Mouse (Mus musculus) hindbrain, embryonic 10.5 days (tissue): ENCODE measurements around the gene Fam160b1. TPM values are rescaled to one million over a fixed set of nuclear protein-coding genes. Genes with fewer than 3 reads are reported as not detected.

Experiments
- DNase-seq: peaks from one replicate; pipeline ENCODE4 v3.0.0-alpha.2; 2017; ENCODE audit warnings: low spot score
- H3K27ac ChIP-seq: fragments of 300-500 bp; sonication (generic); 2 replicates; pipeline ENCODE4 v1.5.1; 2016; ENCODE audit warnings: mild to moderate bottlenecking, moderate library complexity
- H3K27me3 ChIP-seq: fragments of 300-500 bp; sonication (generic); 2 replicates; pipeline ENCODE4 v1.6.1; 2016; ENCODE audit warnings: mild to moderate bottlenecking; ENCODE audit not compliant: poor library complexity, insufficient read depth, severe bottlenecking
- H3K36me3 ChIP-seq: fragments of 300-500 bp; sonication (generic); 2 replicates; pipeline ENCODE4 v1.6.1; 2016; ENCODE audit warnings: mild to moderate bottlenecking, moderate library complexity
- H3K4me1 ChIP-seq: fragments of 300-500 bp; sonication (generic); replicated peaks from 2 replicates; pipeline ENCODE4 v1.6.1; 2016; ENCODE audit warnings: mild to moderate bottlenecking
- H3K4me3 ChIP-seq: fragments of 300-500 bp; sonication (generic); 2 replicates; pipeline ENCODE4 v1.5.1; 2016; ENCODE audit warnings: mild to moderate bottlenecking, moderate library complexity
- H3K9me3 ChIP-seq: fragments of 300-500 bp; sonication (generic); 2 replicates; pipeline ENCODE4 v1.6.1; 2016; ENCODE audit warnings: mild to moderate bottlenecking, moderate library complexity
- WGBS: fragments of 180-500 bp; shearing (Covaris S2); methylation state at CpG from one replicate; pipeline ENCODE4 v1.1.7; 2016; 5-methylcytosine and 5-hydroxymethylcytosine counted together
- polyA plus RNA-seq: library from polyadenylated mRNA; unstranded; fragments of >200 nt; fragmentation: Nextera tagmentation; extraction: Ambion mirVana; gene quantifications from 2 replicates; pipeline ENCODE4 v1.2.1, GENCODE M21; 2016

Gene Fam160b1
- polyA plus RNA-seq, 1 experiment from 2014 or later: 12.8 TPM

DNA sequence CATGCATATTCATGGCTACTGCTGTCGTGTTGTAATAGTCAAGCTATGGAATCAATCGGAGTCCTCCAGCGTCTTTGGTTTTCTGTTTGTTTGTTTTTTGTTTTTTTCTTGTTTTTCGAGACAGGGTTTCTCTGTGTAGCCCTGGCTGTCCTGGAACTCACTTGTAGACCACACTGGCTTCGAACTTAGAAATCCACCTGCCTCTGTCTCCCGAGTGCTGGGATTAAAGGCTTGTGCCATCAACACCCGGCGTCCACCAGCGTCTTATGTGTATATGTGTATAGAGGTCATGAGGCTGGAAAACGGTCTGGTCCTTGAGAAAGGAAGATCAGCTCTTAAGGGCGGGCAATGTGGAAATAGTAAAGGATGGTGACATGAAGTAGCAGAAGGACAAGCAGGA lies 6.4 kb upstream of the Fam160b1 start:
- WGBS: 93% methylated on average over 11 of the region's 11 CpGs
- Histone ChIP-seq H3K4me1 (peaks cover 21% of the 10 kb centered on the region), H3K27ac (no peak overlapping the region), H3K36me3 (no peaks in the 10 kb centered on the region), H3K9me3 (no peaks in the 10 kb centered on the region), H3K27me3 (no peaks in the 10 kb centered on the region), H3K4me3 (no peak overlapping the region)
- no peak for DNase-seq

DNA sequence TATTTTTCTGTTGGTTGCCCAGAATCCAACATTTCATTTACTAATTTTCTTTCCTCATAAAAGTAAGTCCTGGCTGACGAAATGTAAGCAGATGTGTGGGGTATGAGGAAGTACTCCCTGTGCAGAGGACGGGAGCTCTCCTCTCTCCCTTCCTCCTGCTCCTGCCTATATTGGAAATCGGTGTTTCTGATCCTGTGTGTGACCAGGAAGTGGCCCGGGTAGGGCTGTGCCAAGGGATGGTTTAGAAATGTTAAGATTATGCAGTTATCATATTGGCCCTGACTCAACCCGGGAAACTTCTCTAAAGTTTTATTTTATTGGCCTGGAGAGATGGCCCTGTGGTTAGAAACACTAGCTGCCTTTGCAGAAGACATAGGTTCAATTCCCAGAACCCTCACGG lies 5.8 kb upstream of the Fam160b1 start:
- 93% methylated on average over 6 of the region's 6 CpGs for WGBS
- DNase-seq: no peak
- H3K27me3 ChIP-seq: no peaks in the 10 kb centered on the region
- no peaks in the 10 kb centered on the region for H3K36me3 ChIP-seq
- no peak overlapping the region for H3K27ac ChIP-seq
- H3K4me1 ChIP-seq: peaks cover 26% of the 10 kb centered on the region
- no peak overlapping the region for H3K4me3 ChIP-seq
- H3K9me3 ChIP-seq: no peaks in the 10 kb centered on the region

DNA sequence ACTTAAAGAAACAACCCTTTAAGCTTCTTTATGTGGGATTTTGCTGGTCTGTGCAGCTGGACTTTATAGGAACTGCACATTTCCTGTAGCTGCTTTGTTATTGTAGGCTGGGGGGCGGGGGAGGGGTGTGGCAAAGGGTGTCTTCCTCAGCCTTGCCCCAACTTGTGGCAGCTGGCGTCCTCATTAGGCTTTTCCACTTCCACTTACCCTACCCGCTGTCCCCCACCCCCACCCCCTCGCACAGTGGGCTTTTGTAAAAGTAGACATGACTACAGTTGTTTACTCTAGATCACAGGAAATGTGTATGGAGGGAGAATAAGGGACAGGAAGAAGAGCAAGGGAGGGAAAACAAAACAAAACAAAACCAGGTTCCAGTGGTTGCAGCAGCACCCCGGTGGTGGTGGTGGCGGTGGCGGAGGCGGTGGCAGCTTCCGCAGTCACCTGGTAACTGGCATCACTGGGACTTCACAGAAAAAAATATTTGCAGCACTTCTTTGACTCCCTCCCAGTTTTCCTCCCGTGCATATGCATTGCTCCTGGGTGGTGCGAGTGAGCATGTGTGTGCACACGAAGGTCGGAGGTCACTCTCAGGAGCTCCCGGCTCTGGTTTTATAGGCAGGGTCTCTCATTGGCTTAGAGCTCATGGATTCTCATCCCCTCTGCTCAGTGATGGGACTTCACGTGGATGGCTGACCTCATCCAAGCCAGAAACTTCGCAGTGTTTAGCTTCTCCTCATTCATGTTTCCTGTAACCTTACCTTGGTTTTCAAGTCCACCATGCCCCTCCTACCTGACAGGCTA lies 4.8 kb upstream of the Fam160b1 start:
- WGBS: 74% methylated on average over 16 of the region's 16 CpGs

DNA sequence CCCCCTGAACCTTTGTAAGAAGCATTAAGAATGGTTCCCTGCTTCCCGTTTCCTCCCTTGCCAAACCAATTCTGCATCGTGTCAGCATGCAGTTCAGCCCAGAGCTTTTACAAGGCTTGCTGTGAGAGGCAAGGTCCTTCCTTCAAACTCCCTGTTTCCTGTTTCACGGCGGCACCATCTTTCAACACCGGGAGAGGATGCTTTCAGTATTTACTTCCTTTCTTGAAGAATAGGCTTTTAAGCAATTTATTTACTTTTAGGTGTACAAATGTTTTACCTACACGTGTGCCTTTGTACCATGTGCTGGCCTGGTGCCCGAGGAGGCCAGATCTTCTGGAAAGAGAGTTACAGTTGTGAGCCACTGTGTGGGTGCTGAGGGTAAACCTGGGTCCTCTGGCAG lies 4.2 kb upstream of the Fam160b1 start:
- Histone ChIP-seq H3K4me1 (peaks cover 40% of the 10 kb centered on the region), H3K27ac (no peak overlapping the region), H3K27me3 (no peaks in the 10 kb centered on the region), H3K4me3 (no peak overlapping the region), H3K9me3 (no peaks in the 10 kb centered on the region), H3K36me3 (no peaks in the 10 kb centered on the region)
- DNase-seq: no peak
- WGBS: 87% methylated on average over 7 of the region's 7 CpGs

More for the DNA sequence above, 4.8 kb upstream of the Fam160b1 start:
- Histone ChIP-seq H3K4me1 (peaks cover 36% of the 10 kb centered on the region), H3K36me3 (no peaks in the 10 kb centered on the region), H3K27me3 (no peaks in the 10 kb centered on the region), H3K27ac (0 out of 2 replicates have a peak overlapping the region, but pooled peaks have one; percentile 31), H3K9me3 (no peaks in the 10 kb centered on the region), H3K4me3 (no peak overlapping the region)
- DNase-seq: no peak

DNA sequence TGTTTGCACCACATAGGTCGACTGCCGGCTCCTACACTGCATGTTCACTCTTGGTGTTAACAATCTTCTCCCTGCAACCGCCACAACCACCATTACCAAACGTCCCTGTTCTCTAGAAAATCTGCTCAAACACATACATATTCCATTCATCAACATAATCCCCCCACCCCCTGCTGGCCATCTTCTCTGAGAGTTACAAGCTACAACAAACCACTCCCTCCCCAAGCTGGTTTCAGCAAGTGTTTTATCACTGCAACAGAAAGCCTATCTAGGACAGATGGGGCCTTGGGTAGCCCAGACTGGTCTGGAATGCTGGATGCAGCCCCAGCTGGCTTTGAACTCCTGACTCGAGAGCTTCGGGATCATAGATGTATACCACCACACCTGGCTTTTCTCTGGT lies 3.2 kb upstream of the Fam160b1 start:
- no peak for DNase-seq
- H3K27ac ChIP-seq: no peak overlapping the region
- H3K36me3 ChIP-seq: no peaks in the 10 kb centered on the region
- 91% methylated on average over 6 of the region's 6 CpGs for WGBS
- H3K4me1 ChIP-seq: peaks cover 44% of the 10 kb centered on the region
- no peaks in the 10 kb centered on the region for H3K9me3 ChIP-seq
- no peak overlapping the region for H3K4me3 ChIP-seq
- no peaks in the 10 kb centered on the region for H3K27me3 ChIP-seq

DNA sequence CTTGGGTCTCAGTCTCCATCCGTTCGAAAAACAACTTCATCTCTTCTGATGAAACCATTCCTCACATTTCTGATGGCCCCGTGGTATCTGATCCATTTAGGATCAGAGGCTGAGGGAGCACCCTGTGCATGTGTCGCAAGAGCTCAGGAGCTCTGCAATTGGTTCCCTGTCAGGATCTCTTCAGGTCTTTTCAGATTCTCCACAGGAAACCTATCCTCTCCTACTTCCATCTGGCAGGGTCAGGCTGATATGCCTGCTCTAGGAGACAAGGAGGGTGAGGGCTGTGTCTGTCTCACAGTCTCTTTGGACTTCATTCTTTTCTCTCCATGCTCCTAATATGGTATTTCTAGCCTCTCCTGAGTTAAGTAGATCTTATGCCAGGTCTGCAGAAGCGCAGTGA lies 2.7 kb upstream of the Fam160b1 start:
- WGBS: 90% methylated on average over 5 of the region's 5 CpGs
- H3K27ac ChIP-seq: peak overlapping the region; percentile 29; the same call in 1 of the 2 replicates
- H3K9me3 ChIP-seq: no peaks in the 10 kb centered on the region

DNA sequence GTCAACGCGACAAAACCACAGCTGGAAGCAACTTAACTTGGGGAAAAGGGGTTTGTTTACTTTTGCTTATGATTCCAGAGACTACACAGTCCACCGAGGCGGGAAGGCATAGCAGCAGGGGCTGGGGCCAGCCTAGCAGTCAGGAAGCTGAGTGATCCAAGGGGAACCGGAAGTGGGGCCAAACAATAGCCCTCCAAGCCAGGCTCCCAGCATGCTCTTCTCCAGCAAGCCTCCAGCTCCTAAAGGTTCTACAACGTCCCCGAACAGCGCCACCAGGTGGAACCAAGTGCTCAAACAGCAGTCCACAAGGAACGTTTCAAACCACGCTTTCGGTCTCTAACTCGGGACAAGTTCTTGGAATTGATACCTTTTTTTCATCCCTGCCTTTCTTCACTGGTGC lies 2.2 kb upstream of the Fam160b1 start:
- Histone ChIP-seq H3K36me3 (no peaks in the 10 kb centered on the region), H3K27ac (peak overlapping the region; percentile 29; the same call in 1 of the 2 replicates), H3K4me1 (peaks cover 54% of the 10 kb centered on the region), H3K9me3 (no peaks in the 10 kb centered on the region), H3K4me3 (no peak overlapping the region), H3K27me3 (no peaks in the 10 kb centered on the region)
- DNase-seq: no peak
- WGBS: 82% methylated on average over 12 of the region's 12 CpGs

More for the DNA sequence above, 2.7 kb upstream of the Fam160b1 start:
- Histone ChIP-seq H3K4me1 (peaks cover 49% of the 10 kb centered on the region), H3K27me3 (no peaks in the 10 kb centered on the region), H3K4me3 (no peak overlapping the region), H3K36me3 (no peaks in the 10 kb centered on the region)
- DNase-seq: no peak

DNA sequence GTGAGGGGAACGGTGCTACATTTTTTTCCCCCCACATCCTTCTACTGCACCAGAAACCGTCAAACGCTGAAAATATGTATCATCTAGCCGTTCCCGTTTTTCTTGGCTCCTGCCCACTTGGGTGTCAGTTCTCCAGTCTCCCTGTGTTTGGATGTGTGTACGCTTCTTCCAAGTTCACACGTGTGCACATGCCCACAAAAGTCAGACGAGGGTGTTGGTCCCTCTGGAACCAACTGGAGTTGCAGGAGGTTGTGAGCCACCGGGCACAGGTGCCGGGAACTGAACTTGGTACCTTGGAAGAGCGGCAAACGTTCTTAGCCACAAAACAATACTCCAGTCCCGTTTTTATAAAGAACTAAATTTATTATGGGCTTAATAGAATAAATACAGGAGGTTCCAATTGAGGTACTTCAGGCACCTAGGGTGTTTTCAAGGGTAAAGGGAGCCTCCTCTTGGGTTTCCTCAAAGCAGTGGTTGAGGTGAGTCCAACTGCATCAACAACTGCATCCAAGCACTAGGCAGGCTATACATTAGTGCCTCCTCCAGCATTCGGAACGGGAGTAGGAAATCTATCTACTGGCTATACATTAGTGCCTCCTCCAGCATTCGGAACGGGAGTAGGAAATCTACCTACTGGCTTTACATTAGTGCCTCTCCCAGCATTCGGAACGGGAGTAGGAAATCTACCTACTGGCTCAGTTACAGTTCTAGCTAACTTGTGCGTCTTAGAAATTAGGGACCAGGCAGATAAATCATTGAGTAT lies 1.5 kb upstream of the Fam160b1 start:
- H3K36me3 ChIP-seq: no peaks in the 10 kb centered on the region
- no peak for DNase-seq
- no peaks in the 10 kb centered on the region for H3K9me3 ChIP-seq
- H3K4me1 ChIP-seq: peaks cover 59% of the 10 kb centered on the region
- no peaks in the 10 kb centered on the region for H3K27me3 ChIP-seq
- no peak overlapping the region for H3K27ac ChIP-seq
- 96% methylated on average over 20 of the region's 20 CpGs for WGBS
- H3K4me3 ChIP-seq: no peak overlapping the region

DNA sequence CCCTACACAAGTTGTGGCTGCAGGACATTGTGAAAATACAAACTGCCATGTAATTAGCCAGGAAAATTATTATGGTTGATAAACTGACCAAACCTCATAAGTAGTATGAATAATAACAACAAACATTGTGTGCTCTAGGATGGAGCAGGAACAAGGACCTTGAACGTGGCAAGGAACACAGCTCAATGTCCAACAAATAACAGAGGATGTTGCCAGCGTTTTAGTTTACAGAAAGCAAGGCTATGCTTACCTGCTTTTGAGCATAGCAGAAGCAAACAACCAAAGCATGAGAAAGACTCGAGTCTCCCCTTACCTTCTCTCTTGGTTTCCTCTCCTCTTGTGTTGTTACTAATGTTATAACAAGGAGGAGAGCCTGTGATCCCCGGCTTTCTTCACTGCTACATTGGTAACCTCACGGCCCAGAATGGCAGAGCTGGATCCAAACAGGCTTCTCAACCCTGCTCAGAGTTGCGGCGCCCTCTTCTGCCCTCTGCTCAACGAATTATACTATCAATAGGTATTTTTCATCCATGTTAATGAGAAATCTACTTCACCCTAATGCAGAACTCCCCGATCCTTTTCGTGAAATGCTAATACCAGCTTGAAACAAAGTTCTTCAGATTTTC lies 666 bp upstream of the Fam160b1 start:
- no peaks in the 10 kb centered on the region for H3K9me3 ChIP-seq
- 58% methylated on average over 10 of the region's 10 CpGs for WGBS
- H3K27me3 ChIP-seq: no peaks in the 10 kb centered on the region
- peaks cover 67% of the 10 kb centered on the region for H3K4me1 ChIP-seq
- no peak for DNase-seq
- H3K4me3 ChIP-seq: peak overlapping the region; percentile 81
- H3K36me3 ChIP-seq: no peaks in the 10 kb centered on the region
- peak overlapping the region; percentile 99 for H3K27ac ChIP-seq

DNA sequence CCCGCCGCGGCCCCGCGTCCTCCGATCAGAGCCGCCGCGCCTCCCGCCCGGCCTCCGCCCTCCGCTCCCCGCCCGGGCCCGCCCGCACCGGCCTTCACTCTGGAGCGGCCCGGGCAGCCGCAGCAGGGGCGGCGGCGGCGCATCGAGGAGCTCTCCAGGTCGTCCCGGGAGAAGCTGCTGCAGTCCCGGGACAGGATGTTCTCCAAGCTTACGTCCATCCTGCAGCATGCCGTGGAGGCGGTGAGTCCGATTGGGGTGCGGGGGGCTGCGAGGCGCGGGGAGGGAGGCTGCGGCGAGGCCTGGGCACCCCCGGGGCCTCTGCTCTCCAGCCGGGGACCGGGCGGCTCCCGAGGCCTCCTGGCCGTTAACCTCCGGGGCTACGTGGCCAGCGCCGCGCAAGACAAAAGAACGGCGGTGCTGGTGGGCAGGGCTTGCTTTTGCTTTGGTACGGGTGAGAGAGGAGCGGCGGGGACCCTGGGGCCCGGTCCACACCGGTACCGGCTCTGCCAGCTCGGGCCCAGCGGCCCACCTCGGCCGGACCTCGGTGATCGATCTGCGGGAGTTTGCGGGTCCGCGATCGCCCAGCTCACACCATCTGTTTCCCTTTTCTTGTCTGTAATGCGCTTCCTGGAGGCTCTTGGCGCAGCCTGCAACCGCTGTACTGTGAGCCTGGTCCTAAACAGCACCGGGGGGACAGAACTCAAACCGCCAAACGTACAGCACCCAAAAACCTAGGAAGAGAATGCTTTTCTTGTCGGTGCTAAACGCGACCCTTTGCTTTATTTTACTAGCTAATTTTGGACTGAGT lies 855 bp downstream of the Fam160b1 start:
- Histone ChIP-seq H3K4me1 (peaks cover 72% of the 10 kb centered on the region), H3K27ac (peak overlapping the region; percentile 99), H3K9me3 (no peaks in the 10 kb centered on the region), H3K36me3 (no peaks in the 10 kb centered on the region), H3K4me3 (peak overlapping the region; percentile 81), H3K27me3 (no peaks in the 10 kb centered on the region)
- peak; percentile 82 for DNase-seq
- under 1% methylated on average over 78 of the region's 78 CpGs for WGBS

DNA sequence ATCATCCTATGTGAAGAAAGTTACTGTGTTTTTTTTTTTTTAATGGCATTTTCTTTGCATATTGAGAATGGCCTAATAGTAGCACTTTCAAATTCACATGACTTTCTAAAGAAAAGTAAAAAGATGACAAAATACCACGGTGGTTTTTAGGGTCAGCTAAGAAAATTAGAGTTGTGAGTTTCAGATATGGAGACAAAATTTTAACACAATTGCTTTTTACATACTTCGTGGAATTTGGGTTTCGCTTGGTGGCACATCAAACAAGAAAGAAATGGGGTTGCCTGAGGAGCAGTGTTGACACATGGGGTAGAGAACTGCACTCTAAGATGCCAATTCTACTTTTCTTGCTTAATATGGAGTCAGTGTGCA lies 1.4 kb downstream of the Fam160b1 start:
- no peak for DNase-seq
- Histone ChIP-seq H3K27me3 (no peaks in the 10 kb centered on the region), H3K4me3 (peak overlapping the region; percentile 81), H3K4me1 (peaks cover 78% of the 10 kb centered on the region), H3K9me3 (no peaks in the 10 kb centered on the region), H3K27ac (peak overlapping the region; percentile 99), H3K36me3 (no peaks in the 10 kb centered on the region)
- WGBS: 18% methylated on average over 3 of the region's 3 CpGs

DNA sequence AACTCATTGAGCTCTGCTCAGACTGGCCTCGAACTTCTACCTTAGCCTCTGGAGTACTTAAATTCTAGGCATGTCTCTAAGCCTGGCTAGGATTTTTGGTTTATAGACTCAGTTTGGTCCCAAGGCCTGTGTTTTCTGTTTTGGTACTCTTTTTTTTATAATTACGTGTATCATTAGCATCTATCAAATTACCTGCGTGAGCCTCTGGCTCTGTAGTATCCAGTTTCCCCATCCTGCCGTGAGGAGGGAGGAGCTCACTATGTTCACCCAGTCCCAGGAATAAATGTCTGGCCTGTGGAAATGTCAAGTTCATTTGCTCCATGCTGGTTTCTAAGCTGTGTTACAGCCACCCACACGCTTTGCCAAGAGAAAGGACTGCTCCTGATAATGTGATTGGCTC lies 2.1 kb downstream of the Fam160b1 start:
- DNase-seq: no peak
- WGBS: 56% methylated on average over 5 of the region's 5 CpGs
- no peaks in the 10 kb centered on the region for H3K27me3 ChIP-seq
- no peaks in the 10 kb centered on the region for H3K9me3 ChIP-seq
- peak overlapping the region; percentile 81 for H3K4me3 ChIP-seq
- no peak overlapping the region; the same call in 1 of the 2 replicates for H3K27ac ChIP-seq
- peaks cover 1% of the 10 kb centered on the region; the same call in 1 of the 2 replicates for H3K36me3 ChIP-seq
- H3K4me1 ChIP-seq: peaks cover 84% of the 10 kb centered on the region
